ENCODE assay signal across 12 mouse cellular contexts in genomic region chr2:134675465-134675864, GRCm38 (mm10).
"Had no signal": no experiment of that assay in that cellular context is flagged by ENCODE, and none has a peak within 500 bp of the region (broad histone marks: within the 10 kb centered on the region; RNA-seq: fewer than 3 reads in every experiment).

No protein-coding gene starts in this region.

- ATAC-seq: midbrain, embryonic 16.5 days had no signal

- DNase-seq: lung, adult 18-20 months; lung, embryonic 14.5 days; lung, postnatal 10 days; lung, postnatal 4 days; midbrain, embryonic 14.5 days; right cerebral cortex, postnatal 25 days; right cerebral cortex, postnatal 4 days; spleen, adult 18-20 months; thymus, adult 18-20 months; thymus, postnatal 14 days; thymus, postnatal 36 days had no signal
